ENCODE assay signal across 9 mouse cellular contexts in the genomic region with DNA sequence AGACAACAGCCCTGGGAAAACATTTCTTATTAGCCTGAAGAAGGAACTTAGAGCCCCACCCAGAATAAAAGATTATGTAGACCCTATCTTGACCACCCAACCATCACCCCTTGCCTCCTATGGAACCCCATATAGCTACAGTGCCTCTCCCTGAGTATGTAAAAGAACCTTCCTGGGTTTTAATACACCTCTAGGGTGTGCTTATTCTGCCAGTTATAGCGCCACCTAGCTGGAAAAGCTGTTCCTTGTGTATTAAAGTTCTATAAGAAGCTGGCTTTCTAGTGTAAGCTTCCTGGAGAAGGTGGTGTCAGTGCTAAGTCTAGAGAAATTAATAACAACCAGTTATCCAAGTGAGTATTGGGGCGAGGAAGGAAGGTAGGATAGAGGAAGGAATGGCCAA.
DNase-seq lines count a peak whose midpoint lies in the region; ATAC-seq and TF ChIP-seq lines count a peak whose summit lies in the region.
"Had no signal": no experiment of that assay in that cellular context is flagged by ENCODE, and none has a peak within 500 bp of the region (broad histone marks: within the 10 kb centered on the region; RNA-seq: fewer than 3 reads in every experiment).

No protein-coding gene starts in this region.

- H3K27me3 ChIP-seq in heart, adult 2 months (ENCODE audit: control insufficient read depth, insufficient read depth, low read length) = no peaks in the 10 kb centered on the region
- H3K27me3 ChIP-seq: limb, embryonic 13.5 days had no signal

- H3K27ac ChIP-seq in heart, adult 2 months = no peak overlapping the region
- no peak overlapping the region for H3K27ac ChIP-seq in ES-E14 (ENCODE audit: insufficient read depth, low read depth, low read length, poor library complexity, severe bottlenecking)
- H3K27ac ChIP-seq: limb, embryonic 13.5 days had no signal

- in situ Hi-C loops in ES-E14 (cut with MboI; ENCODE audit: low sequenced_read_pairs in 2 of 2, unreplicated experiment in 2 of 2) = no loop called here

- no peaks in the 10 kb centered on the region for H3K9me3 ChIP-seq in ES-E14 (ENCODE audit: control insufficient read depth, insufficient read depth, low read depth, low read length)
- H3K9me3 ChIP-seq: limb, embryonic 13.5 days had no signal

- TF ChIP-seq EP300 in heart, adult 2 months (IDR thresholded peaks at IDR 0.05; ENCODE audit: insufficient read depth, low read depth, low read length) = no peak

- no peak overlapping the region for H3K9ac ChIP-seq in heart, adult 2 months (ENCODE audit: low read depth, low read length)
- no peak overlapping the region for H3K9ac ChIP-seq in ES-E14 (ENCODE audit: insufficient read depth, low read depth, low read length, poor library complexity, severe bottlenecking)
- H3K9ac ChIP-seq: limb, embryonic 13.5 days had no signal

- no peak overlapping the region for H3K4me3 ChIP-seq in heart, adult 2 months
- no peak overlapping the region for H3K4me3 ChIP-seq in ES-E14 (ENCODE audit: insufficient read depth in 1 of 2, low read depth in 1 of 2, low read length in 2 of 2, poor library complexity in 1 of 2, severe bottlenecking in 1 of 2)
- H3K4me3 ChIP-seq: limb, embryonic 13.5 days had no signal

- DNase-seq in heart, adult 2 months = no peak
- DNase-seq in heart, adult 11 months = no peak
- DNase-seq in ES-E14 (ENCODE audit: low read depth, low spot score) = peak; percentile 36
- DNase-seq in brain, embryonic 14.5 days (ENCODE audit: low read depth) = peak; percentile 69
- peak; percentile 60 to 79 for DNase-seq in left cerebral cortex, postnatal 14 days (ENCODE audit: low spot score in 2 of 2)
- DNase-seq in testis, postnatal 14 days (ENCODE audit: low spot score) = peak; percentile 12

- H3K36me3 ChIP-seq in heart, adult 2 months (ENCODE audit: control insufficient read depth, insufficient read depth, low read length) = no peaks in the 10 kb centered on the region
- no peaks in the 10 kb centered on the region for H3K36me3 ChIP-seq in ES-E14 (ENCODE audit: control insufficient read depth, insufficient read depth, low read length, poor library complexity, severe bottlenecking)

- peak; percentile 43 for ATAC-seq in inflammation-experienced regulatory T-cells, adult 6 months
- ATAC-seq in granulocyte monocyte progenitor cell, adult 5-6 weeks (replicated peaks; ENCODE audit: poor library complexity, severe bottlenecking) = no peak; the same call in 1 of the 2 replicates

- peak; percentile 77 for TF ChIP-seq CTCF in heart, adult 2 months (IDR thresholded peaks at IDR 0.05)
- TF ChIP-seq CTCF in brain, embryonic 14.5 days (IDR thresholded peaks at IDR 0.05; ENCODE audit: borderline replicate concordance, extremely low read depth, insufficient read depth, insufficient read length) = peak; percentile 28; the same call in 1 of the 2 replicates

- H3K79me2 ChIP-seq in heart, adult 2 months (replicated peaks; ENCODE audit: control insufficient read depth, insufficient read depth, low read length) = no peaks in the 10 kb centered on the region

- TF ChIP-seq POLR2A in heart, adult 2 months (IDR thresholded peaks at IDR 0.05; ENCODE audit: insufficient read depth, low read depth, low read length) = no peak
- no peak for TF ChIP-seq POLR2A in brain, embryonic 14.5 days (IDR thresholded peaks at IDR 0.05; ENCODE audit: borderline replicate concordance, extremely low read depth, insufficient read depth, insufficient read length, poor library complexity, severe bottlenecking)

- H3K4me1 ChIP-seq in heart, adult 2 months (ENCODE audit: control insufficient read depth, insufficient read depth, low read length) = no peaks in the 10 kb centered on the region
- no peaks in the 10 kb centered on the region for H3K4me1 ChIP-seq in ES-E14 (ENCODE audit: control insufficient read depth in 2 of 2, insufficient read depth in 2 of 2, low read length in 2 of 2, poor library complexity in 1 of 2)

- WGBS in heart, adult 2 months = 19% methylated on average over 2 of the region's 2 CpGs

- intact Hi-C loops in heart, adult 2 months (cut with DNase I) = loop anchor here (2.0 to 5.0 kb wide), 2 partner anchors 343 to 410 kb away; no protein-coding TSS in a partner anchor
- intact Hi-C loops in left cerebral cortex, postnatal 14 days (cut with DNase I) = loop anchor here (10.0 kb wide), 1 partner anchor 413 kb away; no protein-coding TSS in a partner anchor

TF ChIP-seq in ES-E14, 5 proteins besides CTCF, POLR2A, EP300 and RAD21:
- TF ChIP-seq MAFK (IDR thresholded peaks at IDR 0.05; ENCODE audit: insufficient read depth, low read depth, low read length) (no peak), ZC3H11A (IDR thresholded peaks at IDR 0.05; ENCODE audit: borderline replicate concordance, low read depth, low read length) (no peak), CHD2 (IDR thresholded peaks at IDR 0.05; ENCODE audit: low read depth, low read length) (no peak), HCFC1 (IDR thresholded peaks at IDR 0.05; ENCODE audit: borderline replicate concordance, insufficient read depth, low read length) (no peak), ZNF384 (IDR thresholded peaks at IDR 0.05; ENCODE audit: low read depth, low read length) (no peak)

Comparison
In these comparisons a context has a peak if more than half of its experiments do, and no peak if none do; other contexts are left out.
1. DNase-seq: peak in ES-E14 (single experiment), brain, embryonic 14.5 days (single experiment), left cerebral cortex, postnatal 14 days (2 of 2) and testis, postnatal 14 days (single experiment); none in heart, adult 2 months (0 of 2) and heart, adult 11 months (single experiment).